Comparison of ENCODE assay signal across 8 mouse cellular contexts in the genomic region with DNA sequence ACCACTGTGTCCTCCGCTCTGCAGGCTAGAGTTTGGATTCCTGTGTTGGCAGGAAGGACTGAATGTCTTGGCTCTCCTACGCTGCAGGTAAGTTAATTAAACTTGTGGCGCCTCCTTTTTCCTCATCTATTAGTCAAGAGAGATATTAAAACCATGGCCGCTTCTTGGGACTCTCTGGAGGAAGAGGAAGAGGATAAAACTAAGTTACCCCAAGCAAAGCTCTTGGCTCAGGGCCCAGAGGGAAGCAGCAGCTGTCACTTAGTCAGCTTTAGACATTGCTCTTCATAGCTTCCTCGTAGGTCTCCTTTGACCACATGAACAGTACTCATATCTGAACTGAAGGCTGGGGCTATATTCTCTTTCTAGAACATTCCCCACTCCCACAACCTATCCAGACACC. TPM values are rescaled to one million over a fixed set of nuclear protein-coding genes. Genes with fewer than 3 reads are reported as not detected.
A peak's percentile ranks its signal among the peaks of the same experiment; 100 is the strongest.
DNase-seq lines count a peak whose midpoint lies in the region; ATAC-seq and TF ChIP-seq lines count a peak whose summit lies in the region.
"Had no signal": no experiment of that assay in that cellular context is flagged by ENCODE, and none has a peak within 500 bp of the region (broad histone marks: within the 10 kb centered on the region; RNA-seq: fewer than 3 reads in every experiment).

No protein-coding gene starts in this region.

- 61% methylated on average over 5 of the region's 5 CpGs for WGBS in lung, embryonic 14.5 days
- 61% methylated on average over 5 of the region's 5 CpGs for WGBS in lung, postnatal 0 days
- WGBS in hindbrain, embryonic 13.5 days, result 81% methylated on average over 5 of the region's 5 CpGs

- intact Hi-C loops in gastrocnemius, postnatal 14 days (cut with DNase I; ENCODE audit: low total_unique reads), result no loop called here

- no peak overlapping the region for H3K4me2 ChIP-seq in lung, embryonic 14.5 days
- no peak overlapping the region for H3K4me2 ChIP-seq in lung, postnatal 0 days (replicated peaks; ENCODE audit: low read depth, low read length)
- H3K4me2 ChIP-seq in hindbrain, embryonic 13.5 days, result no peak overlapping the region

- H3K9me3 ChIP-seq in lung, embryonic 14.5 days (ENCODE audit: low read depth, low read length), result no peaks in the 10 kb centered on the region
- no peaks in the 10 kb centered on the region for H3K9me3 ChIP-seq in lung, postnatal 0 days (ENCODE audit: low read length)
- H3K9me3 ChIP-seq in hindbrain, embryonic 13.5 days, result no peaks in the 10 kb centered on the region

- no peaks in the 10 kb centered on the region for H3K4me1 ChIP-seq in lung, embryonic 14.5 days (ENCODE audit: insufficient read depth)
- no peaks in the 10 kb centered on the region for H3K4me1 ChIP-seq in lung, postnatal 0 days (ENCODE audit: insufficient read depth, low read depth, low read length)
- H3K4me1 ChIP-seq in hindbrain, embryonic 13.5 days (replicated peaks), result no peaks in the 10 kb centered on the region

- H3K27ac ChIP-seq in lung, embryonic 14.5 days (ENCODE audit: low read depth), result no peak overlapping the region
- no peak overlapping the region for H3K27ac ChIP-seq in lung, postnatal 0 days (ENCODE audit: low read length)
- no peak overlapping the region for H3K27ac ChIP-seq in hindbrain, embryonic 13.5 days

- peak; percentile 39 for DNase-seq in lung, embryonic 14.5 days
- no peak for DNase-seq in lung, postnatal 0 days (ENCODE audit: low spot score)
- peak; percentile 57 for DNase-seq in gastrocnemius, postnatal 14 days
- peak; percentile 20 for DNase-seq in kidney, postnatal 14 days
- peak; percentile 28 for DNase-seq in skeletal muscle tissue, adult 2 months (ENCODE audit: low read depth, low spot score)
- DNase-seq in cerebellum, adult 8-10 months, result no peak
- DNase-seq: liver had no signal

- H3K27me3 ChIP-seq in lung, embryonic 14.5 days (ENCODE audit: insufficient read depth, low read length), result no peaks in the 10 kb centered on the region
- no peaks in the 10 kb centered on the region for H3K27me3 ChIP-seq in lung, postnatal 0 days (replicated peaks; ENCODE audit: insufficient read depth, low read length)
- H3K27me3 ChIP-seq in hindbrain, embryonic 13.5 days, result no peaks in the 10 kb centered on the region

- no peak for TF ChIP-seq CTCF in lung, embryonic 14.5 days (IDR thresholded peaks at IDR 0.05; ENCODE audit: low read depth)
- TF ChIP-seq CTCF in lung, postnatal 0 days (IDR thresholded peaks at IDR 0.05), result no peak

- no peaks in the 10 kb centered on the region for H3K36me3 ChIP-seq in lung, embryonic 14.5 days (ENCODE audit: insufficient read depth)
- H3K36me3 ChIP-seq in lung, postnatal 0 days (ENCODE audit: insufficient read depth, low read length), result no peaks in the 10 kb centered on the region
- H3K36me3 ChIP-seq in hindbrain, embryonic 13.5 days, result no peaks in the 10 kb centered on the region

- no peak overlapping the region for H3K9ac ChIP-seq in lung, embryonic 14.5 days
- H3K9ac ChIP-seq in lung, postnatal 0 days (replicated peaks; ENCODE audit: low read depth), result no peak overlapping the region
- no peak overlapping the region for H3K9ac ChIP-seq in hindbrain, embryonic 13.5 days

- TF ChIP-seq EP300 in lung, postnatal 0 days (IDR thresholded peaks at IDR 0.05), result no peak

- H3K4me3 ChIP-seq in lung, embryonic 14.5 days (ENCODE audit: low read depth, low read length), result no peak overlapping the region
- no peak overlapping the region for H3K4me3 ChIP-seq in lung, postnatal 0 days (ENCODE audit: low read depth, low read length)
- no peak overlapping the region for H3K4me3 ChIP-seq in hindbrain, embryonic 13.5 days

- no peak for ATAC-seq in lung, embryonic 14.5 days (ENCODE audit: insufficient read depth)
- no peak for ATAC-seq in lung, postnatal 0 days
- ATAC-seq in hindbrain, embryonic 13.5 days (ENCODE audit: low FRiP score), result no peak

RNA-seq across cellular contexts. Expression of a gene that starts 10.5 kb away (rescaled TPM):
- 17.4 and 19.9 TPM in 2 replicates for polyA plus RNA-seq in lung, embryonic 14.5 days (2014; fragmentation: Nextera tagmentation; extraction: Ambion mirVana)
- polyA plus RNA-seq in lung, postnatal 0 days (2015; fragmentation: Nextera tagmentation; extraction: Ambion mirVana), result 18.9 and 19.3 TPM in 2 replicates
- 10 to 100 TPM; 62.2 to 76.9 TPM for total RNA-seq in gastrocnemius, postnatal 14 days (2021)
- polyA plus RNA-seq in hindbrain, embryonic 13.5 days (2015; fragmentation: Nextera tagmentation; extraction: Ambion mirVana), result 7.4 and 7.5 TPM in 2 replicates

Comparison
In these comparisons a context has a peak if more than half of its experiments do, and no peak if none do; other contexts are left out.
1. DNase-seq: peak in lung, embryonic 14.5 days (single experiment), gastrocnemius, postnatal 14 days (single experiment), kidney, postnatal 14 days (single experiment) and skeletal muscle tissue, adult 2 months (single experiment); none in lung, postnatal 0 days (single experiment) and cerebellum, adult 8-10 months (single experiment).